Mouse (Mus musculus) left cerebral cortex, adult 2 months (tissue): Measurements from ENCODE around the gene Spata46. TPM values are rescaled to one million over a fixed set of nuclear protein-coding genes. Genes with fewer than 3 reads are reported as not detected.
A peak's percentile ranks its signal among the peaks of the same experiment; 100 is the strongest.

ENCODE experiments used
- DNase-seq, 2 experiments: peaks; one replicate each; pipeline ENCODE4 v3.0.0; 2021 to 2022; ENCODE audit warnings: low spot score in 2 of 2, mixed read lengths in 1 of 2; ENCODE audit errors: extremely low spot score in 1 of 2
- H3K27ac ChIP-seq: fragments of 200-600 bp; 2 replicates; pipeline ENCODE4 v1.8.1; 2022
- H3K4me3 ChIP-seq: fragments of 200-600 bp; 2 replicates; pipeline ENCODE4 v1.8.1; 2022
- CTCF ChIP-seq: fragments of 200-600 bp; IDR thresholded peaks from 2 replicates; pipeline ENCODE4 v1.8.1; 2022; ENCODE audit warnings: antibody characterized with exemption, mild to moderate bottlenecking, moderate library complexity
- intact Hi-C: fragments of 180-260 bp; cut with DNase I; formaldehyde crosslinking; loops from one replicate; pipeline ENCODE4 v1.15.1; 2025
- long read RNA-seq, 2 experiments: library from polyadenylated mRNA; stranded (forward); transcript quantifications; one replicate each; pipeline ENCODE4 v2.0.0; 2021; ENCODE audit warnings: borderline mapping rate in 2 of 2
- total RNA-seq, 2 experiments: library from RNA; stranded (reverse); gene quantifications; 2 replicates each; pipeline ENCODE4 v1.2.3; 2021

Spata46 gene
- total RNA-seq: not detected
- long read RNA-seq, experiment 1: 0 reads
- long read RNA-seq, experiment 2: 0 reads

- intact Hi-C loops: no loop called here
- no peak within 1 kb of the TSS for H3K27ac ChIP-seq
- TF ChIP-seq CTCF: no peak
- no peak within 1 kb of the TSS for H3K4me3 ChIP-seq
- DNase-seq: no peak
Observed at GRCm38 (mm10) chr1:170308503-170308902, at the start of gene Spata46. Gene Spata46 (plus strand): TSS chr1:170308803.

DNA sequence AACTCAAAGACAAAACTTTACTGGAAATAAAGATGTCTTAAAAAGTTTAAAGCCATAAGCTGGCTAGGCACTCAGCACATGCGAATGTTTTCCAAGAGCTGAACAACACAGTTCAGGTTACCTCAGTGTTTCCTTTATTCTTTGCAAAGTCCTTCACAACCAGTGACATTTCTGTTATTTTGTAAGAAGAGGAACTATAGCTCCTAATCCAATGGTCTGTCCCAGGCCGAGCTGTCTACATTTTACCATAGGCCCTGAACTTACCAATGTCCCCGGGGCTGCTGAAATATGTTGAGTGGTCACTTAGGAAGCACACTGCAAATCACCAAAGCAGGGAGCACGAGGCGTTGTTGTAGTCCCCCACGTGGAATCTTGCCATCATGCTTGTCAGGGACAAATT, 38.3 kb upstream of the Spata46 start:
- no peak overlapping the region for H3K27ac ChIP-seq
- no peak for TF ChIP-seq CTCF
- no peak overlapping the region for H3K4me3 ChIP-seq
- intact Hi-C loops: no loop called here
- no peak for DNase-seq

GRCm38 (mm10) chr1:170270696-170271095, 37.9 kb upstream of the Spata46 start:
- Histone ChIP-seq H3K27ac (no peak overlapping the region), H3K4me3 (no peak overlapping the region)
- no peak for TF ChIP-seq CTCF
- intact Hi-C loops: no loop called here
- DNase-seq: no peak

GRCm38 (mm10) chr1:170273252-170273651, 35.4 kb upstream of the Spata46 start:
- intact Hi-C loops: no loop called here
- DNase-seq: no peak
- no peak overlapping the region for H3K27ac ChIP-seq
- no peak for TF ChIP-seq CTCF
- H3K4me3 ChIP-seq: no peak overlapping the region

- Histone ChIP-seq H3K4me3 (no peak within 1 kb of the TSS), H3K27ac (no peak within 1 kb of the TSS)
- no peak for TF ChIP-seq CTCF
- DNase-seq: no peak
- intact Hi-C loops: no loop called here
Observed at GRCm38 (mm10) chr1:170277016-170277415, 31.6 kb upstream of the Spata46 start, which contains the start of gene Sh2d1b1. Gene Sh2d1b1 (plus strand): TSS chr1:170277320.

GRCm38 (mm10) chr1:170282415-170283129, 26.0 kb upstream of the Spata46 start:
- intact Hi-C loops: no loop called here
- no peak overlapping the region for H3K27ac ChIP-seq
- H3K4me3 ChIP-seq: no peak overlapping the region
- DNase-seq: no peak
- no peak for TF ChIP-seq CTCF

DNA sequence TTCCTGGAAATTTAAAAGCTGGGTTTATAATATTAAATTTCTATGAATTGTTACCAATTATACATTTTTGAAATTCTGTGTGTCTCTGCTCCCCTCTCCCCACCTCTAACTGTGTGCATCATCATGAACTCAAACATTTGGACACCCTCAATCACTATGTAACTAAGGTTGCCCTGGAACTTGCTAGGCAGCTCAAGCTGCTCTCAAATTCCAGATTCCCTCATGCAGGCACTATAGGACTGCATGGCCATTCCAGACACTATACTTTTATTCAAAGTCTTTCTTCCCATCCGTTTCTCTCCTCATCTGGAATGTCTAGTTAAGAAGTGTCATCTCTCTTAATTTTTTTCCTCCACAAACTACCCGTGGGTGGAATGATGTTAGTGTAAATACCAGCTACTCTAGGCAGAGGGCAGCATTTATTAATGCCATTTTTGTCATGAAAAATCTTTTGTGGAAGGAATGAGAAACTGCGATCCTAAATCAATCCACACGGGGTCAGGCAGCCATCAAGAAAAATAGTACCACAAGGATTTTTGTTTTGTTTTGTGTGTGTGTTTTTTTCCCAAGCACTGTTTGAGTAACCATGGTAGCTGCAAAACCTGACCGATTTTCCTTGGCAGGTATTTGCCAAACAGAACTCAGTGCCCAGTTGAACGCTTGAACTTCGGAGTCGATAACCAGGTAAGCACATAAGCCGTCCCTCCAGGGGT, 16.2 kb upstream of the Spata46 start:
- peak; percentile 95 for TF ChIP-seq CTCF
- no peak overlapping the region for H3K4me3 ChIP-seq
- H3K27ac ChIP-seq: no peak overlapping the region
- DNase-seq: peak; percentile 43 to 56
- intact Hi-C loops: loop anchor here (1.0 to 10.0 kb wide), 4 partner anchors 170 to 550 kb away; partner anchors contain the start of gene Nos1ap

- no peak overlapping the region for H3K4me3 ChIP-seq
- no peak overlapping the region for H3K27ac ChIP-seq
- DNase-seq: no peak
- intact Hi-C loops: loop anchor here (5.0 to 10.0 kb wide), 3 partner anchors 169 to 549 kb away; partner anchors contain the start of gene Nos1ap
- TF ChIP-seq CTCF: no peak
Observed at GRCm38 (mm10) chr1:170293257-170293656, 15.3 kb upstream of the Spata46 start.

DNA sequence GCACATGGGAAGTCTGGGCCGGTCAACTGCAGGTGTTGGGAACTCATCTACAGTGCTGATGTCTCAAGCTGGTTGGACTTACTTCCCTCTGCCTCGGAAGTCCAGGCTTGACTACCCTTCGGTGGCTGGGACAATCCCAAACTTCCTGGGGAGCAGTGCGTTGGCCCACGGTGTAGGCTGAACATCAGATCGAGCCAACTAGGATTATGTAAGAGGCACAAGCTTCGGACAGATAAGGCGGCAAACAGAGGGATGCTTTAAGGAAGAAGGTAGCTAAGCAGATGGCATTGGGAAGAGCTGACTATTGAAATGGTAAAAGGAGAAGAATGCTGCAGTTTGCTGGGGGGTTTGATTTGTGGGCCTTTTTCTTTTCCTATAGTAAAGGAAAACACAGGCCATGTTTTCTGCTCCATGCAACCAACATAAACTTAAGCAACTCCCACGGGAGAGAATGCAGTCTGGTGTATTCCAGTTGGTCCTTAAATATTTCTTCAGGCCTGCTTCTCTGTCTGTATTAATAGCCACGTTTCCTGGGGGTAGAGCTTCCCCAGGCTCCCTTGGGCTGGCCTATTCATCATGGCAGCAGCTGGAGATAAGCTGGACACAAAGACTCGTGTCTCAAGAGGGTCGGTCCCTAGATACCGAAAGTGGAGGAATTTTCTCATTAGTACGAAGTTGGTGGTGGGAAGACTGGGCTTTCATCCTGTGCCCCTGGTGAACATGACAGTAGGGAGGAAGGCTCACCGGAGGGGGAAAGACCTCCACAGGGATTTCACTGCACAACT, 13.6 kb upstream of the Spata46 start:
- peak overlapping the region; percentile 72 for H3K27ac ChIP-seq
- no peak for TF ChIP-seq CTCF
- H3K4me3 ChIP-seq: no peak overlapping the region
- intact Hi-C loops: loop anchor here (5.0 to 10.0 kb wide), 4 partner anchors 107 to 547 kb away; partner anchors contain the start of gene Nos1ap
- peak in 1 of 2 experiments; percentile 25 for DNase-seq

DNA sequence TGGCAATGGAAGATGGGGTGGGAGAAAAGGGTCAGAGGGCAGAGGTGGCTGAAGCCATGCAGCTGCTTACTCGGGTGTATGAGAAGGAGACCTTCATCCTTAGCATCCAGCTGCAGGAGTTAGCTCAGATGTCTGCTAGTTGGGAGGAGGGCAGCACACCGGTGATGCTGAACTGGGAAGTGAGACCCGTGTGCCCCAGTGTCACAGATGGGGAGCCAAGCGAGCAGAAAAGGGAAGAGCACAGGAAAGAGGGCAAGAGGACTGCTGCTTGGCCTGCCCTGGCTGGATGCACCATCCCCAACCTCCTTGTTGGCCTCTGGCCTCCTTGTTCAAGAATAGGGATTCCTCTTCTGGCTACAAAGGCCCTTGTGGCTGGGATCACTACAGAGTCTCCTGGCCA, 9.1 kb upstream of the Spata46 start:
- Histone ChIP-seq H3K4me3 (no peak overlapping the region), H3K27ac (0 out of 2 replicates have a peak overlapping the region, but pooled peaks have one; percentile 13)
- DNase-seq: no peak
- intact Hi-C loops: loop anchor here (5.0 to 10.0 kb wide), 2 partner anchors 103 to 285 kb away; partner anchors contain the start of gene Nos1ap
- no peak for TF ChIP-seq CTCF

GRCm38 (mm10) chr1:170301686-170302085, 6.9 kb upstream of the Spata46 start:
- intact Hi-C loops: no loop called here
- no peak overlapping the region for H3K4me3 ChIP-seq
- DNase-seq: no peak
- H3K27ac ChIP-seq: no peak overlapping the region
- TF ChIP-seq CTCF: no peak
